Mouse (Mus musculus) large intestine, adult 2 months (tissue): ENCODE measurements around the gene Rp9. TPM values are rescaled to one million over a fixed set of nuclear protein-coding genes. Genes with fewer than 3 reads are reported as not detected.
"Not testable (repeated sequence)": the region's sequence is repeated elsewhere in the genome, so short reads cannot be mapped to it uniquely, and the experiment has no call there.

Source experiments
- DNase-seq: peaks from one replicate; pipeline ENCODE4 v3.0.0-alpha.2; 2012; ENCODE audit warnings: low read depth, low spot score
- WGBS: fragments of 180-500 bp; shearing (Covaris S2); methylation state at CpG from one replicate; pipeline ENCODE4 v1.1.7; 2018; 5-methylcytosine and 5-hydroxymethylcytosine counted together
- polyA plus RNA-seq: library from polyadenylated mRNA; depleted of rRNA; stranded (reverse); fragments of >200 nt; gene quantifications from 2 replicates; pipeline ENCODE4 v1.2.3, GENCODE M21; 2012

The Rp9 gene
- polyA plus RNA-seq, 1 experiment: 40.7 TPM

- 55% methylated on average over 4 of the region's 4 CpGs for WGBS
Measured at GRCm38 (mm10) chr9:22428028-22428665, 41.4 kb downstream of the Rp9 start.

GRCm38 (mm10) chr9:22424719-22425118 is 44.8 kb downstream of the Rp9 start:
- DNase-seq: no peak
- WGBS: 92% methylated on average over 4 of the region's 4 CpGs

More at GRCm38 (mm10) chr9:22428028-22428665, 41.4 kb downstream of the Rp9 start:
- no peak for DNase-seq

GRCm38 (mm10) chr9:22424196-22424595 is 45.3 kb downstream of the Rp9 start:
- 73% methylated on average over 10 of the region's 10 CpGs for WGBS
- DNase-seq: no peak

- no peak for DNase-seq
- WGBS: 56% methylated on average over 1 of the region's 1 CpGs
Measured at GRCm38 (mm10) chr9:22423507-22423906, 46.0 kb downstream of the Rp9 start.

GRCm38 (mm10) chr9:22422559-22422958 is 47.0 kb downstream of the Rp9 start:
- no peak for DNase-seq
- 38% methylated on average over 1 of the region's 1 CpGs for WGBS

- DNase-seq: no peak
- 58% methylated on average over 7 of the region's 7 CpGs for WGBS
Measured at GRCm38 (mm10) chr9:22420491-22420890, 49.1 kb downstream of the Rp9 start.

GRCm38 (mm10) chr9:22419877-22420276 is 49.7 kb downstream of the Rp9 start:
- DNase-seq: no peak
- 93% methylated on average over 3 of the region's 3 CpGs for WGBS

- WGBS: 35% methylated on average over 6 of the region's 6 CpGs
- no peak for DNase-seq
Measured at GRCm38 (mm10) chr9:22417547-22417946, 52.0 kb downstream of the Rp9 start.

- WGBS: 75% methylated on average over 3 of the region's 3 CpGs
- no peak for DNase-seq
Measured at GRCm38 (mm10) chr9:22416187-22416586, 53.4 kb downstream of the Rp9 start.

GRCm38 (mm10) chr9:22411002-22411857 is 58.3 kb downstream of the Rp9 start, which contains the start of gene 9530077C05Rik:
9530077C05Rik (plus strand) TSS chr9:22411513.
- WGBS: under 1% methylated on average over 43 of the region's 43 CpGs
- peak; percentile 77 for DNase-seq

GRCm38 (mm10) chr9:22409501-22409900 is 60.0 kb downstream of the Rp9 start:
- 75% methylated on average over 7 of the region's 7 CpGs for WGBS
- DNase-seq: no peak

- 15% methylated on average over 4 of the region's 4 CpGs for WGBS
- not testable (repeated sequence) for DNase-seq
Measured at GRCm38 (mm10) chr9:22408344-22408743, 61.2 kb downstream of the Rp9 start.

GRCm38 (mm10) chr9:22407633-22408032 is 61.9 kb downstream of the Rp9 start:
- DNase-seq: not testable (repeated sequence)
- 76% methylated on average over 4 of the region's 4 CpGs for WGBS

- 51% methylated on average over 3 of the region's 3 CpGs for WGBS
- DNase-seq: no peak
Measured at GRCm38 (mm10) chr9:22405414-22405813, 64.1 kb downstream of the Rp9 start.

GRCm38 (mm10) chr9:22403501-22403900 is 66.0 kb downstream of the Rp9 start:
- WGBS: 62% methylated on average over 2 of the region's 2 CpGs
- DNase-seq: not testable (repeated sequence)

GRCm38 (mm10) chr9:22402976-22403375 is 66.6 kb downstream of the Rp9 start:
- no peak for DNase-seq
- WGBS: 74% methylated on average over 3 of the region's 3 CpGs

GRCm38 (mm10) chr9:22402001-22402400 is 67.5 kb downstream of the Rp9 start:
- no peak for DNase-seq
- WGBS: 88% methylated on average over 6 of the region's 6 CpGs

GRCm38 (mm10) chr9:22399021-22399420 is 70.5 kb downstream of the Rp9 start:
- WGBS: 75% methylated on average over 4 of the region's 4 CpGs
- DNase-seq: no peak

GRCm38 (mm10) chr9:22394725-22395124 is 74.8 kb downstream of the Rp9 start:
- no peak for DNase-seq
- WGBS: 65% methylated on average over 2 of the region's 2 CpGs

- DNase-seq: no peak
- WGBS: 32% methylated on average over 5 of the region's 5 CpGs
Measured at GRCm38 (mm10) chr9:22390390-22390789, 79.2 kb downstream of the Rp9 start.

GRCm38 (mm10) chr9:22389736-22390245 is 79.8 kb downstream of the Rp9 start:
- 52% methylated on average over 6 of the region's 6 CpGs for WGBS
- no peak for DNase-seq
